Mouse (Mus musculus): Measurements from ENCODE around the gene Usp34.

GRCm38 (mm10) chr11:23380055-23380454 lies 73.4 kb downstream of the Usp34 start:
- no peak for TF ChIP-seq GATA1 (IDR thresholded peaks at IDR 0.05; ENCODE audit: borderline replicate concordance, low read length)
- TF ChIP-seq FLI1 (IDR thresholded peaks at IDR 0.05; ENCODE audit: low read length), result no peak
